Mouse (Mus musculus) heart, embryonic 16.5 days (tissue): ENCODE measurements around the gene Smim24. TPM values are rescaled to one million over a fixed set of nuclear protein-coding genes. Genes with fewer than 3 reads are reported as not detected.
A peak's percentile ranks its signal among the peaks of the same experiment; 100 is the strongest.

Experiments
- ATAC-seq: fragments of 200-750 bp; cut with Nextera tagmentation; replicated peaks from 2 replicates; pipeline ENCODE4 v1.8.0; 2017; ENCODE audit warnings: moderate number of reproducible peaks; ENCODE audit not compliant: insufficient read depth, low FRiP score; ENCODE audit errors: extremely low read depth
- H3K27ac ChIP-seq: fragments of 300-500 bp; sonication (generic); 2 replicates; pipeline ENCODE4 v1.5.1; 2014; ENCODE audit warnings: mild to moderate bottlenecking, low read length, control low read depth, moderate library complexity
- H3K27me3 ChIP-seq: fragments of 300-500 bp; sonication (generic); 2 replicates; pipeline ENCODE4 v1.6.1; 2014; ENCODE audit warnings: low read length, mixed read lengths; ENCODE audit not compliant: control insufficient read depth, insufficient read depth
- H3K36me3 ChIP-seq: fragments of 300-500 bp; sonication (generic); 2 replicates; pipeline ENCODE4 v1.6.1; 2014; ENCODE audit not compliant: control insufficient read depth, insufficient read depth
- H3K4me1 ChIP-seq: fragments of 300-500 bp; sonication (generic); 2 replicates; pipeline ENCODE4 v1.6.1; 2014; ENCODE audit warnings: low read length, mixed read lengths; ENCODE audit not compliant: control insufficient read depth, insufficient read depth
- H3K4me2 ChIP-seq: fragments of 300-500 bp; sonication (generic); 2 replicates; pipeline ENCODE4 v1.6.1; 2014; ENCODE audit warnings: low read depth, mild to moderate bottlenecking, control low read depth, low read length
- H3K4me3 ChIP-seq: fragments of 300-500 bp; sonication (generic); 2 replicates; pipeline ENCODE4 v1.5.1; 2014; ENCODE audit warnings: mild to moderate bottlenecking, control low read depth, low read length
- H3K9ac ChIP-seq: fragments of 300-500 bp; sonication (generic); 2 replicates; pipeline ENCODE4 v1.6.1; 2014; ENCODE audit warnings: low read length, control low read depth
- H3K9me3 ChIP-seq: fragments of 300-500 bp; sonication (generic); replicated peaks from 2 replicates; pipeline ENCODE4 v1.6.1; 2016; ENCODE audit warnings: low read length; ENCODE audit not compliant: control insufficient read depth
- WGBS: fragments of 180-500 bp; shearing (Covaris S2); extraction: QIAGEN DNeasy Blood & Tissue Kit; methylation state at CpG from one replicate; pipeline ENCODE4 v1.1.7; 2014; 5-methylcytosine and 5-hydroxymethylcytosine counted together
- polyA plus RNA-seq: library from polyadenylated mRNA; unstranded; fragments of >200 nt; fragmentation: Nextera tagmentation; extraction: Ambion mirVana; gene quantifications from 2 replicates; pipeline ENCODE4 v1.2.1, GENCODE M21; 2015

Gene Smim24
- polyA plus RNA-seq, 1 experiment from 2014 or later: 9.2 TPM

DNA sequence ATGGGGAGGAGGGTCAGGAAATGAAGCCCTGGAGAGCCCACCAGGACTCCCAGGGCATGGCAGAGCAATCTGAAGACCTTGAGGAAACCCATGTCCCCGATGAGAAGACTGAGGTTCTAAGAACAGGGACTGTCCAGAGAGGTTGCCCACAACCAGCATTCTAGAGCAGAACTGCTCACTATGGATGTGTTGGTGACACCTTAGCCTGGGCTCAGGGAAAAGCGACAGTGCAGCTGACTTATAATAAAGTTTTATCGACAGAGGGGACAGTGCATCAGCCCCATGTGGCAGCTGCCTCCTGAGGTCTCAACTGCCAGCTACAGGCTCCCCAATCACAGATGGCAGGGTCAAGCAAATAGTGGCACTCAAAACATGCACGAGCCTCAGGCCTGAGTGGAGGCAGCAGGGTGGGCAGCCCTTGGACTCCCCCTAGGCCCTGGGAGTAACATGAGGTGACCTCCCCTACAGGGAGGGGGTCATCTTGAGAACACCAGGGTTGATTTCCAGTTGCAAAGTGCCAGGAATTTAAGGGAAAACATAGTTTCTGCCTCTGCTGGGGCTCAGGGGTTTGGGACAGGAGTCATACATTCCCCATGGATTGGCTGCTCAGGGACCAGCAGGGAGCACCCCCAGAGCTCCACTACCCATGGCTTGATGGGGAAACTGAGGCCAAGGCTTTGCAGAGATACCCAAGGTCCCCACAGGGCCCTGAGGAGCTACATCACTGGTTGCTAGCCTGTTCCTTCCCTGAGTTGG, 28.4 kb downstream of the Smim24 start:
- Histone ChIP-seq H3K4me2 (no peak overlapping the region), H3K4me3 (no peak overlapping the region), H3K9me3 (no peaks in the 10 kb centered on the region), H3K36me3 (peaks cover 7% of the 10 kb centered on the region), H3K4me1 (peaks cover 55% of the 10 kb centered on the region), H3K9ac (no peak overlapping the region), H3K27me3 (no peaks in the 10 kb centered on the region), H3K27ac (no peak overlapping the region)
- 80% methylated on average over 4 of the region's 4 CpGs for WGBS
- ATAC-seq: no peak

- Histone ChIP-seq H3K27me3 (no peaks in the 10 kb centered on the region), H3K36me3 (peaks cover 7% of the 10 kb centered on the region), H3K9ac (no peak overlapping the region), H3K9me3 (no peaks in the 10 kb centered on the region), H3K27ac (no peak overlapping the region), H3K4me1 (peaks cover 50% of the 10 kb centered on the region), H3K4me3 (no peak overlapping the region), H3K4me2 (no peak overlapping the region)
- no peak for ATAC-seq
- WGBS: 61% methylated on average over 5 of the region's 5 CpGs
Measured at GRCm38 (mm10) chr10:81421797-81422100, 28.9 kb downstream of the Smim24 start.

DNA sequence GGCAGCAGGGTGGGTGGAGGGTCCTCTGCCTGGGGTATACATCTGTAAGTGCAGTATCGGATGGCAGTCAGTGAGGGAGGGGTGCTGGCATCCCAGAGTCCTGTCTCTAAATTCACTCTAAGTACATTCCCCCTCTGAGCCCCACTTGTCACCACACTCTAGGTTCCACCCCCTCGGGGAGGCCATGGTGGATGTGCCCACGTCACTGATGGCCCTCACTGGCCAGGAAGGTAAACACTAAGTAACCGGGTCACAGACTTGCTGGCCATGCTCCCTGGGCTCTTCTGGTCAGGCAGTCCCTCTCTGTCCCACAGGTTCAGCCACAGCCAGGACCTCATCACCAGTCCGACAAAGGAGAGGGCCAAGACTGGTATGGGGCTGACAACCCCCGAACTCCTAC, 29.3 kb downstream of the Smim24 start:
- no peak overlapping the region for H3K4me2 ChIP-seq
- ATAC-seq: no peak
- H3K4me3 ChIP-seq: no peak overlapping the region
- no peaks in the 10 kb centered on the region for H3K27me3 ChIP-seq
- H3K36me3 ChIP-seq: peaks cover 7% of the 10 kb centered on the region
- H3K9me3 ChIP-seq: no peaks in the 10 kb centered on the region
- no peak overlapping the region for H3K9ac ChIP-seq
- no peak overlapping the region for H3K27ac ChIP-seq
- WGBS: 73% methylated on average over 6 of the region's 6 CpGs
- peaks cover 47% of the 10 kb centered on the region for H3K4me1 ChIP-seq

GRCm38 (mm10) chr10:81422661-81423217, 29.9 kb downstream of the Smim24 start:
- no peak for ATAC-seq
- no peak overlapping the region for H3K4me2 ChIP-seq
- no peaks in the 10 kb centered on the region for H3K27me3 ChIP-seq
- H3K36me3 ChIP-seq: peaks cover 7% of the 10 kb centered on the region
- H3K27ac ChIP-seq: no peak overlapping the region
- no peak overlapping the region for H3K4me3 ChIP-seq
- H3K9ac ChIP-seq: no peak overlapping the region
- no peaks in the 10 kb centered on the region for H3K9me3 ChIP-seq
- H3K4me1 ChIP-seq: peaks cover 45% of the 10 kb centered on the region
- 86% methylated on average over 3 of the region's 3 CpGs for WGBS

DNA sequence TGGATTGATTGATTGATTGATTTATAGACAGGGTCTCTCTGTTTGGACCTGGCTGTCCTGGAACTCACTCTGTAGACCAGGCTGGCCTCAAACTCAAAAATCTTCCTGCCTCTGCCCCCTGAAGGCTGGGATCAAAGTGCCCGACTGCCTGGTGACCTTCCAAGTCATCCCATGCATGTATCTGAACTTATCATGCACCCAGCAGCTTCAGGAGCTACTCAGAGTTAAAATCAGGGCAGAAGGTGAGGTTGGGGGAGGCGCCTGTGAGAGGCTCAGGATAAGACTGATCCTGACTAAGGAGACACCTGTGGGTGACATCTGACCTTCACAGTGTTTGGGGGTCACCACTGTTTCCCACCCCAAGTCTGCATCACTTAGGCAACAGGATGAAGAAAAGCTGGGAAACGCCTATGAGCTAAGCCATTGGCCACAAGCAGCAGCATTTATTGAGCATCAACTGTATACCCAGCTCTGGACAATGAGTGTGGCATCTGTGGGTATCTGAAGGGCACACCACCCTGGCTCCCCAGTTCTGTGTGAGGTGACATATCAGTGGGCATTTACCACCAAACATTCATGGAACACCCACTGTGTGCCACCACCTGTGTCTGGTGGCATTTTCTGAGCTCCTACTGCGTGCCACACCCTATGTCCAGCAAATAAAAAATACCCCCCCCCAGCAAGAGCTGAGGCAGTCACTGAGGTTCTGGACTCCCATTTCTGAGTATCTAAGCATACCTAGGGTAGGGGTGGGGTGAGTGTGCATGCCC, 30.8 kb downstream of the Smim24 start:
- H3K27ac ChIP-seq: no peak overlapping the region
- peaks cover 36% of the 10 kb centered on the region for H3K4me1 ChIP-seq

DNA sequence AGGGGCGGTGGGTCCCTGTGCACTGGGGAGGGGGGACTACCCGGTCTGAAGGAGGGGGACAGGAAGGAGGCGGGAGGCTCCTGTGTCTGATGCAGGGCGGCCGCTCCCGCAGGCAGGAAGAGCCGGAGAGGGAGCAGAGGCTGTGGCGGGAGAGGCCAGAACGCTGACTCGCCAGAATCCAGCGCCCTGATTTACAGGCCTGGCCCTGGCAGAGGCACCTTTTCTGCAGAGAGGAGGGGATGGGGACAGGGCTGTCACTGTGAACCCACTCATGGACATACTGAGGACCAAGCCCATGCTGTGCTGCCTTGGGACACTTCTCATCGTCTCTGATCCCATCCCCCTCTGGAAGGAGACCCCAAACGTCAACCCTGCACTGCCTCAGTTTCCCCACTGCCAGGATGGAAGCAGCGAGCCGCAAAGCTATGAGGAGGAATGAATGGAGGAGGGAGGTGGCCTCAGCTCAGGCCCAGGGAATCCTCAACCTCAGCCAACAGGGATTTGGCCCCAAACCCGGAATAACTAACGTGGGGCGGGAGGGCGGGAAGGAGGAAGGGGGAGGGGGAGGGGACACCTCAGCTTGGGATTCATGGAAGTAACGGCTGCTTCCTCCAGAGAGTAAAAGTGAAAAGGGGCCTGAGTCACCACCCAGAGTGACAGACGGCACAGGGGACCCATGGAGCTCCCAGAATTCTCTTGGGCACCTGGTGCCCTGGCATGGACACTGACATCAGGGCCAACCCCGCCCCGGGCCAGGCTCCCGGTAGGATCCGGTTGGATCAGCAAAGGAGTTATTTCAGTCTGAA, 31.6 kb downstream of the Smim24 start:
- H3K27ac ChIP-seq: peak overlapping the region; percentile 79
- peak overlapping the region; percentile 80 for H3K4me3 ChIP-seq
- ATAC-seq: 0 out of 2 replicates have a peak, but pooled peaks have one; percentile 21
- H3K4me1 ChIP-seq: peaks cover 35% of the 10 kb centered on the region
- no peaks in the 10 kb centered on the region for H3K9me3 ChIP-seq
- H3K9ac ChIP-seq: peak overlapping the region; percentile 85
- H3K4me2 ChIP-seq: peak overlapping the region; percentile 97
- 10% methylated on average over 24 of the region's 25 CpGs for WGBS
- no peaks in the 10 kb centered on the region for H3K27me3 ChIP-seq
- peaks cover 7% of the 10 kb centered on the region for H3K36me3 ChIP-seq

More for the DNA sequence above, 30.8 kb downstream of the Smim24 start:
- Histone ChIP-seq H3K9ac (peak overlapping the region; percentile 39), H3K9me3 (no peaks in the 10 kb centered on the region), H3K4me3 (peak overlapping the region; percentile 80), H3K4me2 (peak overlapping the region; percentile 97), H3K36me3 (peaks cover 7% of the 10 kb centered on the region), H3K27me3 (no peaks in the 10 kb centered on the region)
- WGBS: 65% methylated on average over 4 of the region's 4 CpGs
- ATAC-seq: no peak

- no peak for ATAC-seq
- peak overlapping the region; percentile 79 for H3K27ac ChIP-seq
- H3K4me1 ChIP-seq: peaks cover 38% of the 10 kb centered on the region
- H3K27me3 ChIP-seq: no peaks in the 10 kb centered on the region
- H3K4me3 ChIP-seq: peak overlapping the region; percentile 80
- no peaks in the 10 kb centered on the region for H3K9me3 ChIP-seq
- peak overlapping the region; percentile 85 for H3K9ac ChIP-seq
- H3K4me2 ChIP-seq: peak overlapping the region; percentile 97
- H3K36me3 ChIP-seq: peaks cover 3% of the 10 kb centered on the region; the same call in 1 of the 2 replicates
- WGBS: 40% methylated on average over 10 of the region's 10 CpGs
Measured at GRCm38 (mm10) chr10:81425236-81425850, 32.5 kb downstream of the Smim24 start.

DNA sequence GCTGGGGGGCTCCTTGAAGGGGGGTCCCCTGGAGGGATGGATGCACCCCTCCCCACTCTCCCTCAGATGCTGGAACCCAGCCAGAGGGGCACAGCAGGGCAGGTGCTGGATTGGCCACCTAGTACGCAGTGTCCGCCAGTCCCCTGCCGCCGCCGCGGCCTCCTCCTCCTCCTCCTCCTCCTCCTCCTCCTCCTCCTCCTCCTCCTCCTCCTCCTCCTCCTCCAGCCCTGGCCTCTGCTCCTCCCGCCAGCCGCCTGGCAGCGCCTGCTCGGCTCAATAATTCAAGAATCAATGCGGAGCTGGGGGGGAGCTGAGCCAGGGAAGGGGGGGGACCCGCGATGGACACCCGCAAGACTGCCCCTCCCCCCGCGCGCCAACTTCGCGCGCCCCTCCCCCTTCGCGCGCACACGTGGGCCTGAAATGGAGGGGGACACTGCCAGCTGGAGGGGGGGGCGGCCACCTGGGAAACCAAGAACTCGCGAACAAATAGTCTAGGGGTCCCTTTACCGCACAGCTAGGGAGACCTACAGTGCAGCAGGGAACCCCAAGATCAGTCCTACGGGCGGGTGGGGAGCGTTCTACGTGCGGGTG, 33.3 kb downstream of the Smim24 start:
- H3K27me3 ChIP-seq: no peaks in the 10 kb centered on the region
- H3K36me3 ChIP-seq: no peaks in the 10 kb centered on the region
- 3% methylated on average over 25 of the region's 33 CpGs for WGBS
- H3K27ac ChIP-seq: peak overlapping the region; percentile 59
- H3K9me3 ChIP-seq: no peaks in the 10 kb centered on the region
- peaks cover 39% of the 10 kb centered on the region for H3K4me1 ChIP-seq
- no peak for ATAC-seq
- H3K4me3 ChIP-seq: peak overlapping the region; percentile 80
- peak overlapping the region; percentile 85 for H3K9ac ChIP-seq
- peak overlapping the region; percentile 97 for H3K4me2 ChIP-seq
